Mouse (Mus musculus) kidney, adult 2 months (tissue): ENCODE data around the gene Ell.

Source experiments
- CTCF ChIP-seq: fragments of 200-500 bp; conservative IDR thresholded peaks from 2 replicates; pipeline ENCODE4 v1.5.1; 2011; ENCODE audit warnings: low read depth, mild to moderate bottlenecking, control low read depth, low read length, moderate library complexity, mixed read lengths; ENCODE audit not compliant: insufficient read depth, insufficient read length
- POLR2A ChIP-seq: fragments of 200-500 bp; IDR thresholded peaks from one replicate; pipeline ENCODE4 v1.6.1; 2011; ENCODE audit warnings: low read depth, low read length, control low read depth

DNA sequence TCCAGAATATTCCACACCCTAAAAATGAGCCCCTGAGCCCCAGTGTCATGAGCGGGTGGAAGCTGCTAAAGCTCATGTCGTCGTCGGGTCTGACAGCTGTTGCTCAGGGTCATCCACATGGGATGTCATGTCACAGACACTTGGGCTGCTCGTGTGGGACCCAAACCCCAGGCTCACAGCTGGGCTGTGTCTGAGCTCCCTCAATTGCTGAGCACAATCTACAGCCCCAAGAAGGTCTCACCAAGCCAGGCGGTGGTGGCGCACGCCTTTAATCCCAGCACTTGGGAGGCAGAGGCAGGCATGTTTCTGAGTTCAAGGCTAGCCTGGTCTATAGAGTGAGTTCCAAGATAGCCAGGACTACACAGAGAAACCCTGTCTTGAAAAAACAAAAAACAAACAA is 76.0 kb downstream of the Ell start:
- no peak for TF ChIP-seq CTCF
- TF ChIP-seq POLR2A: no peak
